Mouse (Mus musculus) G1E (cell line): ENCODE results near the gene Ptpn11.

Experiments
- CTCF ChIP-seq: IDR thresholded peaks from 2 replicates; pipeline ENCODE4 v1.5.1; 2012; ENCODE audit warnings: low read depth, low read length, inconsistent platforms, mixed read lengths
- GATA1 ChIP-seq: IDR thresholded peaks from 2 replicates; pipeline ENCODE4 v1.6.1; 2012; ENCODE audit warnings: borderline replicate concordance, low read length, inconsistent platforms, mixed read lengths
- GATA2 ChIP-seq: IDR thresholded peaks from 2 replicates; pipeline ENCODE4 v1.6.1; 2012; ENCODE audit warnings: low read depth, low read length, inconsistent platforms, borderline replicate concordance
- POLR2AphosphoS5 ChIP-seq: IDR thresholded peaks from 2 replicates; pipeline ENCODE4 v1.6.1; 2012; ENCODE audit warnings: low read depth, low read length, inconsistent platforms; ENCODE audit not compliant: insufficient replicate concordance
- TAL1 ChIP-seq: conservative IDR thresholded peaks from 2 replicates; pipeline ENCODE4 v1.6.1; 2012; ENCODE audit warnings: low read depth, low read length, inconsistent platforms, mixed read lengths

DNA sequence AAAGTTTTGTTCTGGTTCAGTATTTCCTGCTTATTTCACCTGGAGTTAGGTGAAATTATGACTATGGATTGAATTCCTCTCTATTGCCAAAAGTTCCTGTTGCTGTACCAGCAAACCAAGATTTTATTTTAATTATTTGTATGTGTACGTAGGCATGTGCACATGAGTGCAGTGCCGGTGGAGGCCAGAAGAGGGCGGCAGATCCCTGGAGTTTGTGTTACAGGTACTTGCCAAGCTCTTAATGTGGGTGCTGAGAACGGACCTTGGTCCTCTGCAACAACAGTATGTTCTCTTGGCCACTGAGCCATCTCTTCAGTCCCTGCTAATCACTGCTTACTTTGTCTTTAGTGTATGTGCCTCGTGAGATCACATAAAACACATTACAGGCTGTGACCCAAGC is 109.4 kb downstream of the Ptpn11 start:
- TF ChIP-seq CTCF (no peak), GATA1 (no peak), POLR2AphosphoS5 (no peak), TAL1 (no peak), GATA2 (no peak)
